ENCODE assay signal across 18 mouse cellular contexts in genomic region chr6:38122791-38123190, GRCm38 (mm10). TPM values are rescaled to one million over a fixed set of nuclear protein-coding genes. Genes with fewer than 3 reads are reported as not detected.
DNase-seq lines count a peak whose midpoint lies in the region; ATAC-seq and TF ChIP-seq lines count a peak whose summit lies in the region.
"Had no signal": no experiment of that assay in that cellular context is flagged by ENCODE, and none has a peak within 500 bp of the region (broad histone marks: within the 10 kb centered on the region; RNA-seq: fewer than 3 reads in every experiment).

No protein-coding gene starts in this region.

- H3K9ac ChIP-seq in heart, embryonic 14.5 days (ENCODE audit: low read length) = no peak overlapping the region
- no peak overlapping the region for H3K9ac ChIP-seq in lung, postnatal 0 days (replicated peaks; ENCODE audit: low read depth)
- no peak overlapping the region; the same call in 1 of the 2 replicates for H3K9ac ChIP-seq in kidney, embryonic 16.5 days (replicated peaks; ENCODE audit: low read length)
- H3K9ac ChIP-seq: hindbrain, embryonic 12.5 days; limb, embryonic 13.5 days had no signal

- peak; percentile 96 for TF ChIP-seq EP300 in lung, postnatal 0 days (IDR thresholded peaks at IDR 0.05)

- TF ChIP-seq POLR2A in thymus, adult 2 months (IDR thresholded peaks at IDR 0.05; ENCODE audit: control insufficient read depth, extremely low read depth, insufficient read depth, low read length, poor library complexity) = no peak

- TF ChIP-seq CTCF in lung, postnatal 0 days (IDR thresholded peaks at IDR 0.05) = no peak
- TF ChIP-seq CTCF in thymus, adult 2 months (IDR thresholded peaks at IDR 0.05; ENCODE audit: borderline replicate concordance, control insufficient read depth, extremely low read depth, insufficient read depth, low read length, poor library complexity) = no peak

- ATAC-seq in heart, embryonic 14.5 days (ENCODE audit: insufficient number of reproducible peaks, insufficient read depth, low FRiP score, low read depth) = no peak
- peak; percentile 47 for ATAC-seq in lung, postnatal 0 days
- ATAC-seq in kidney, embryonic 16.5 days (ENCODE audit: low FRiP score, low TSS enrichment) = no peak
- no peak for ATAC-seq in erythroid progenitor cell, adult 5-6 weeks (replicated peaks; ENCODE audit: low FRiP score, poor library complexity, severe bottlenecking)
- ATAC-seq: midbrain, embryonic 16.5 days had no signal

- H3K27me3 ChIP-seq in heart, embryonic 14.5 days (ENCODE audit: control insufficient read depth, insufficient read depth, low read length) = no peaks in the 10 kb centered on the region
- no peaks in the 10 kb centered on the region for H3K27me3 ChIP-seq in heart, embryonic 10.5 days (ENCODE audit: insufficient read depth, poor library complexity, severe bottlenecking)
- no peaks in the 10 kb centered on the region for H3K27me3 ChIP-seq in lung, postnatal 0 days (replicated peaks; ENCODE audit: insufficient read depth, low read length)
- H3K27me3 ChIP-seq in kidney, embryonic 16.5 days (ENCODE audit: insufficient read depth, low read length) = no peaks in the 10 kb centered on the region
- no peaks in the 10 kb centered on the region for H3K27me3 ChIP-seq in thymus, adult 2 months (ENCODE audit: control insufficient read depth, insufficient read depth, low read length)
- H3K27me3 ChIP-seq: hindbrain, embryonic 12.5 days; limb, embryonic 13.5 days had no signal

- H3K36me3 ChIP-seq in heart, embryonic 14.5 days (ENCODE audit: control insufficient read depth, insufficient read depth, low read length) = 0 out of 2 replicates have a peak, but pooled peaks cover 5% of the 10 kb centered on the region
- 0 out of 2 replicates have a peak, but pooled peaks cover 14% of the 10 kb centered on the region for H3K36me3 ChIP-seq in heart, embryonic 10.5 days
- H3K36me3 ChIP-seq in lung, postnatal 0 days (ENCODE audit: insufficient read depth, low read length) = no peaks in the 10 kb centered on the region
- H3K36me3 ChIP-seq in kidney, embryonic 16.5 days (ENCODE audit: insufficient read depth, low read length) = peaks cover 11% of the 10 kb centered on the region; the same call in 1 of the 2 replicates
- H3K36me3 ChIP-seq in thymus, adult 2 months (ENCODE audit: control insufficient read depth, insufficient read depth, low read length) = no peaks in the 10 kb centered on the region

- DNase-seq in heart, embryonic 10.5 days (ENCODE audit: low spot score) = no peak
- DNase-seq in lung, postnatal 0 days (ENCODE audit: low spot score) = peak; percentile 85
- no peak for DNase-seq in lung, postnatal 10 days
- no peak for DNase-seq in thymus, adult 2 months
- DNase-seq in ovary, postnatal 36 days (ENCODE audit: low spot score) = no peak
- DNase-seq: cerebellum, postnatal 10 days; gastrocnemius, postnatal 36 days had no signal

- no peaks in the 10 kb centered on the region for H3K9me3 ChIP-seq in heart, embryonic 14.5 days (ENCODE audit: control insufficient read depth, low read length)
- no peaks in the 10 kb centered on the region for H3K9me3 ChIP-seq in heart, embryonic 10.5 days
- H3K9me3 ChIP-seq in lung, postnatal 0 days (ENCODE audit: low read length) = no peaks in the 10 kb centered on the region
- no peaks in the 10 kb centered on the region for H3K9me3 ChIP-seq in kidney, embryonic 16.5 days (ENCODE audit: low read length)
- H3K9me3 ChIP-seq: embryonic facial prominence, embryonic 10.5 days; hindbrain, embryonic 12.5 days had no signal

- peaks cover 12 to 13% of the 10 kb centered on the region in 2 experiments for H3K4me1 ChIP-seq in heart, embryonic 14.5 days (ENCODE audit: control insufficient read depth in 2 of 2, insufficient read depth in 2 of 2, low read length in 2 of 2)
- peaks cover 22% of the 10 kb centered on the region; the same call in 1 of the 2 replicates for H3K4me1 ChIP-seq in heart, embryonic 10.5 days
- no peaks in the 10 kb centered on the region for H3K4me1 ChIP-seq in lung, postnatal 0 days (ENCODE audit: insufficient read depth, low read depth, low read length)
- H3K4me1 ChIP-seq in kidney, embryonic 16.5 days (ENCODE audit: insufficient read depth, low read length) = peaks cover 36% of the 10 kb centered on the region
- peaks cover 2% of the 10 kb centered on the region for H3K4me1 ChIP-seq in thymus, adult 2 months (replicated peaks; ENCODE audit: control insufficient read depth, insufficient read depth, low read length)

- peak overlapping the region; percentile 38 for H3K4me2 ChIP-seq in heart, embryonic 14.5 days (ENCODE audit: low read length)
- no peak overlapping the region for H3K4me2 ChIP-seq in lung, postnatal 0 days (replicated peaks; ENCODE audit: low read depth, low read length)
- H3K4me2 ChIP-seq in kidney, embryonic 16.5 days (replicated peaks; ENCODE audit: low read depth, low read length) = peak overlapping the region; percentile 33
- H3K4me2 ChIP-seq: hindbrain, embryonic 12.5 days; limb, embryonic 13.5 days had no signal

- 0 out of 4 replicates have a peak overlapping the region, but pooled peaks of 1 of the 2 experiments have one; percentile 14 for H3K27ac ChIP-seq in heart, embryonic 14.5 days (replicated peaks in 1 of 2; ENCODE audit: control insufficient read depth in 1 of 2, insufficient read depth in 1 of 2, low read depth in 2 of 2, low read length in 2 of 2)
- H3K27ac ChIP-seq in heart, embryonic 10.5 days = no peak overlapping the region
- peak overlapping the region; percentile 87 for H3K27ac ChIP-seq in lung, postnatal 0 days (ENCODE audit: low read length)
- peak overlapping the region; percentile 74 for H3K27ac ChIP-seq in kidney, embryonic 16.5 days (ENCODE audit: low read length)
- H3K27ac ChIP-seq in thymus, adult 2 months (ENCODE audit: control insufficient read depth, insufficient read depth, low read length) = no peak overlapping the region
- H3K27ac ChIP-seq: hindbrain, embryonic 12.5 days; limb, embryonic 13.5 days had no signal

- no peak overlapping the region for H3K4me3 ChIP-seq in heart, embryonic 14.5 days (ENCODE audit: control insufficient read depth in 1 of 2, insufficient read depth in 1 of 2, low read depth in 1 of 2, low read length in 2 of 2)
- no peak overlapping the region for H3K4me3 ChIP-seq in heart, embryonic 10.5 days
- H3K4me3 ChIP-seq in lung, postnatal 0 days (ENCODE audit: low read depth, low read length) = no peak overlapping the region
- H3K4me3 ChIP-seq in kidney, embryonic 16.5 days (ENCODE audit: low read length) = no peak overlapping the region
- H3K4me3 ChIP-seq in thymus, adult 2 months (ENCODE audit: control insufficient read depth, insufficient read depth, low read length) = no peak overlapping the region
- H3K4me3 ChIP-seq: embryonic facial prominence, embryonic 10.5 days; hindbrain, embryonic 12.5 days; limb, embryonic 13.5 days had no signal

- 52% methylated on average over 6 of the region's 6 CpGs for WGBS in heart, embryonic 14.5 days
- WGBS in heart, embryonic 10.5 days = 67% methylated on average over 6 of the region's 6 CpGs
- 49% methylated on average over 6 of the region's 6 CpGs for WGBS in lung, postnatal 0 days
- whole genome bisulfite sequencing in kidney, embryonic 16.5 days = 58% methylated on average over 6 of the region's 6 CpGs
- 91% methylated on average over 6 of the region's 6 CpGs for WGBS in thymus, adult 2 months

RNA-seq across cellular contexts. Expression of gene Atp6v0a4, which starts 1.6 kb away (rescaled TPM):
- polyA plus RNA-seq in heart, embryonic 14.5 days (2014; fragmentation: Nextera tagmentation; extraction: Ambion mirVana) = 0.38 TPM in 1 of 2 replicates, not detected in the other
- polyA plus RNA-seq in heart, embryonic 10.5 days (2016; fragmentation: Nextera tagmentation; extraction: Ambion mirVana) = not detected in 2 replicates
- 16.0 and 20.0 TPM in 2 replicates for polyA plus RNA-seq in lung, postnatal 0 days (2015; fragmentation: Nextera tagmentation; extraction: Ambion mirVana)
- 21.8 and 28.9 TPM in 2 replicates for polyA plus RNA-seq in kidney, embryonic 16.5 days (2015; fragmentation: Nextera tagmentation; extraction: Ambion mirVana)
- total RNA-seq in erythroid progenitor cell, adult 5-6 weeks (2015; ENCODE audit: low replicate concordance) = not detected in 2 replicates
- not detected in 2 replicates for total RNA-seq in erythroid progenitor cell, adult 5-6 weeks (2017; ENCODE audit: low replicate concordance)
- polyA plus RNA-seq in thymus, adult 2 months (2012; rRNA removed) = 0.54 and 1.2 TPM in 2 replicates
- total RNA-seq: megakaryocyte progenitor cell, adult 5-6 weeks had no signal
- polyA plus RNA-seq: neural tube, embryonic 11.5 days had no signal

RNA-seq across cellular contexts. Expression of gene Tmem213, which starts 13.7 kb away (rescaled TPM):
- not detected in 2 replicates for polyA plus RNA-seq in heart, embryonic 14.5 days (2014; fragmentation: Nextera tagmentation; extraction: Ambion mirVana)
- polyA plus RNA-seq in heart, embryonic 10.5 days (2016; fragmentation: Nextera tagmentation; extraction: Ambion mirVana) = not detected in 2 replicates
- 66.6 and 99.1 TPM in 2 replicates for polyA plus RNA-seq in lung, postnatal 0 days (2015; fragmentation: Nextera tagmentation; extraction: Ambion mirVana)
- 69.8 and 72.7 TPM in 2 replicates for polyA plus RNA-seq in kidney, embryonic 16.5 days (2015; fragmentation: Nextera tagmentation; extraction: Ambion mirVana)
- not detected in 2 replicates for total RNA-seq in erythroid progenitor cell, adult 5-6 weeks (2015; ENCODE audit: low replicate concordance)
- not detected in 2 replicates for total RNA-seq in erythroid progenitor cell, adult 5-6 weeks (2017; ENCODE audit: low replicate concordance)
- polyA plus RNA-seq in thymus, adult 2 months (2012; rRNA removed) = 0.38 TPM in 1 of 2 replicates, not detected in the other
- total RNA-seq: gastrocnemius, postnatal 36 days; left cerebral cortex, adult 8-10 months; megakaryocyte progenitor cell, adult 5-6 weeks had no signal
- polyA plus RNA-seq: frontal cortex, adult 2 months; hindbrain, embryonic 12.5 days; midbrain, embryonic 16.5 days; neural tube, embryonic 11.5 days had no signal

Comparison
In these comparisons a context has a peak if more than half of its experiments do, and no peak if none do; other contexts are left out.
1. H3K27ac ChIP-seq: peak in lung, postnatal 0 days (single experiment) and kidney, embryonic 16.5 days (single experiment); none in heart, embryonic 10.5 days (single experiment) and thymus, adult 2 months (single experiment).
2. RNA of gene Tmem213, which starts 13.7 kb away (polyA plus RNA-seq): 66.6 to 99.1 TPM in lung, postnatal 0 days and 69.8 to 72.7 TPM in kidney, embryonic 16.5 days; 0.38 TPM in thymus, adult 2 months, not detected in heart, embryonic 10.5 days and not detected in heart, embryonic 14.5 days; every median in the first group is over 10 times any median in the second.